Mouse (Mus musculus): ENCODE data around the gene Pcbp2.

The Pcbp2 gene

GRCm38 (mm10) chr15:102524892-102525485 is 54.6 kb downstream of the Pcbp2 start, which contains the start of gene Npff:
TSS of gene Npff (minus strand) at chr15:102524942.
- TF ChIP-seq GATA4 (IDR thresholded peaks at IDR 0.05; ENCODE audit: insufficient replicate concordance, low read length) = no peak

- no peak for TF ChIP-seq GATA4 (IDR thresholded peaks at IDR 0.05; ENCODE audit: insufficient replicate concordance, low read length)
Observed at GRCm38 (mm10) chr15:102526111-102527002, 56.0 kb downstream of the Pcbp2 start.

- TF ChIP-seq GATA4 (IDR thresholded peaks at IDR 0.05; ENCODE audit: insufficient replicate concordance, low read length) = no peak
Observed at GRCm38 (mm10) chr15:102527936-102528335, 57.6 kb downstream of the Pcbp2 start.

GRCm38 (mm10) chr15:102528396-102528795 is 58.1 kb downstream of the Pcbp2 start:
- no peak for TF ChIP-seq GATA4 (IDR thresholded peaks at IDR 0.05; ENCODE audit: insufficient replicate concordance, low read length)

GRCm38 (mm10) chr15:102530566-102530965 is 60.2 kb downstream of the Pcbp2 start:
- TF ChIP-seq GATA4 (IDR thresholded peaks at IDR 0.05; ENCODE audit: insufficient replicate concordance, low read length) = no peak

GRCm38 (mm10) chr15:102531586-102531985 is 61.2 kb downstream of the Pcbp2 start:
- TF ChIP-seq GATA4 (IDR thresholded peaks at IDR 0.05; ENCODE audit: insufficient replicate concordance, low read length) = no peak

- TF ChIP-seq GATA4 (IDR thresholded peaks at IDR 0.05; ENCODE audit: insufficient replicate concordance, low read length) = no peak
Observed at GRCm38 (mm10) chr15:102532106-102532900, 62.0 kb downstream of the Pcbp2 start.

- no peak for TF ChIP-seq GATA4 (IDR thresholded peaks at IDR 0.05; ENCODE audit: insufficient replicate concordance, low read length)
Observed at GRCm38 (mm10) chr15:102533926-102534325, 63.6 kb downstream of the Pcbp2 start.

GRCm38 (mm10) chr15:102544801-102545200 is 74.5 kb downstream of the Pcbp2 start:
- TF ChIP-seq GATA4 (IDR thresholded peaks at IDR 0.05; ENCODE audit: insufficient replicate concordance, low read length) = no peak

- no peak for TF ChIP-seq GATA4 (IDR thresholded peaks at IDR 0.05; ENCODE audit: insufficient replicate concordance, low read length)
Observed at GRCm38 (mm10) chr15:102546246-102546645, 75.9 kb downstream of the Pcbp2 start.

- TF ChIP-seq GATA4 (IDR thresholded peaks at IDR 0.05; ENCODE audit: insufficient replicate concordance, low read length) = no peak
Observed at GRCm38 (mm10) chr15:102546677-102547427, 76.5 kb downstream of the Pcbp2 start.

- no peak for TF ChIP-seq GATA4 (IDR thresholded peaks at IDR 0.05; ENCODE audit: insufficient replicate concordance, low read length)
Observed at GRCm38 (mm10) chr15:102547478-102547877, 77.1 kb downstream of the Pcbp2 start.

Measured in liver, adult (tissue).